Mouse (Mus musculus) midbrain, postnatal 0 days (tissue): ENCODE measurements around the gene Gm5475. TPM values are rescaled to one million over a fixed set of nuclear protein-coding genes. Genes with fewer than 3 reads are reported as not detected.

ENCODE experiments used
- ATAC-seq: fragments of 200-750 bp; cut with Nextera tagmentation; 2 replicates; pipeline ENCODE4 v1.8.0; 2017; ENCODE audit warnings: moderate number of reproducible peaks, mild to moderate bottlenecking, moderate TSS enrichment, moderate library complexity; ENCODE audit not compliant: low FRiP score
- DNase-seq: peaks from one replicate; pipeline ENCODE4 v3.0.0-alpha.2; 2015; ENCODE audit warnings: low spot score
- H3K27ac ChIP-seq: fragments of 300-500 bp; sonication (generic); 2 replicates; pipeline ENCODE4 v1.5.1; 2014; ENCODE audit warnings: low read depth, mild to moderate bottlenecking, low read length, mixed read lengths
- H3K27me3 ChIP-seq: fragments of 300-500 bp; sonication (generic); 2 replicates; pipeline ENCODE4 v1.6.1; 2014; ENCODE audit warnings: low read length, control low read depth, mixed read lengths; ENCODE audit not compliant: insufficient read depth
- H3K36me3 ChIP-seq: fragments of 300-500 bp; sonication (generic); 2 replicates; pipeline ENCODE4 v1.6.1; 2014; ENCODE audit warnings: low read length, control low read depth, mixed read lengths; ENCODE audit not compliant: insufficient read depth
- H3K4me1 ChIP-seq: fragments of 300-500 bp; sonication (generic); 2 replicates; pipeline ENCODE4 v1.6.1; 2014; ENCODE audit warnings: mild to moderate bottlenecking, control low read depth, antibody characterized with exemption, low read length, mixed read lengths; ENCODE audit not compliant: insufficient read depth
- H3K4me2 ChIP-seq: fragments of 300-500 bp; sonication (generic); 2 replicates; pipeline ENCODE4 v1.6.1; 2014; ENCODE audit warnings: low read depth, mild to moderate bottlenecking, low read length, mixed read lengths; ENCODE audit not compliant: poor library complexity, severe bottlenecking
- H3K4me3 ChIP-seq: fragments of 300-500 bp; sonication (generic); 2 replicates; pipeline ENCODE4 v1.5.1; 2014; ENCODE audit warnings: low read depth, mild to moderate bottlenecking, low read length, moderate library complexity
- H3K9ac ChIP-seq: fragments of 300-500 bp; sonication (generic); replicated peaks from 2 replicates; pipeline ENCODE4 v1.6.1; 2014; ENCODE audit warnings: mild to moderate bottlenecking, low read length, moderate library complexity, mixed read lengths; ENCODE audit not compliant: poor library complexity, severe bottlenecking
- H3K9me3 ChIP-seq: fragments of 300-500 bp; sonication (generic); 2 replicates; pipeline ENCODE4 v1.6.1; 2016; ENCODE audit warnings: low read length, control low read depth
- CTCF ChIP-seq: IDR thresholded peaks from 2 replicates; pipeline ENCODE4 v1.5.1; 2016; ENCODE audit warnings: antibody characterized with exemption, mild to moderate bottlenecking
- WGBS: fragments of 180-500 bp; shearing (Covaris S2); extraction: QIAGEN DNeasy Blood & Tissue Kit; methylation state at CpG from one replicate; pipeline ENCODE4 v1.1.7; 2014; 5-methylcytosine and 5-hydroxymethylcytosine counted together
- polyA plus RNA-seq: library from polyadenylated mRNA; unstranded; fragments of >200 nt; fragmentation: Nextera tagmentation; extraction: Ambion mirVana; gene quantifications from 2 replicates; pipeline ENCODE4 v1.2.1, GENCODE M21; 2015
- total RNA-seq: library from RNA; depleted of rRNA; stranded (reverse); fragments of >200 nt; gene quantifications from 2 replicates; pipeline ENCODE4 v1.2.3, GENCODE M21; 2014; rRNA removed

The Gm5475 gene
- total and polyA plus RNA-seq, 2 experiments from 2014 or later: 0.17 TPM; not detected in 1

- 46% methylated on average over 7 of the region's 8 CpGs for WGBS
- ATAC-seq (no peak), DNase-seq (no peak)
- no peak overlapping the region for H3K27ac ChIP-seq
- 0 out of 2 replicates have a peak overlapping the region, but pooled peaks have one; percentile 46 for H3K9ac ChIP-seq
- H3K4me2 ChIP-seq: peak overlapping the region; percentile 90
- H3K4me3 ChIP-seq: peak overlapping the region; percentile 85
- no peak for TF ChIP-seq CTCF
- peaks cover 13% of the 10 kb centered on the region; the same call in 1 of the 2 replicates for H3K4me1 ChIP-seq
- H3K27me3 ChIP-seq: no peaks in the 10 kb centered on the region
- 0 out of 2 replicates have a peak, but pooled peaks cover 3% of the 10 kb centered on the region for H3K36me3 ChIP-seq
- no peaks in the 10 kb centered on the region for H3K9me3 ChIP-seq
Observed at GRCm38 (mm10) chr15:100467738-100468137, 45.8 kb downstream of the Gm5475 start.

GRCm38 (mm10) chr15:100468295-100469188 is 46.6 kb downstream of the Gm5475 start, which contains the start of gene Letmd1:
Letmd1 (plus strand) TSS chr15:100469023.
- Histone ChIP-seq H3K9me3 (no peaks in the 10 kb centered on the region), H3K27ac (peak within 1 kb of the TSS; percentile 79), H3K9ac (peak within 1 kb of the TSS; percentile 78), H3K4me3 (peak within 1 kb of the TSS; percentile 85), H3K4me1 (peaks cover 13% of the 10 kb centered on the region; the same call in 1 of the 2 replicates), H3K4me2 (peak within 1 kb of the TSS; percentile 90), H3K36me3 (peaks cover 5% of the 10 kb centered on the region; the same call in 1 of the 2 replicates), H3K27me3 (no peaks in the 10 kb centered on the region)
- 2% methylated on average over 71 of the region's 84 CpGs for WGBS
- peak; percentile 94 for ATAC-seq
- peak; percentile 74 for TF ChIP-seq CTCF
- peak; percentile 93 for DNase-seq

GRCm38 (mm10) chr15:100469189-100469545 is 47.2 kb downstream of the Gm5475 start:
- peak overlapping the region; percentile 79 for H3K27ac ChIP-seq
- H3K4me1 ChIP-seq: peaks cover 13% of the 10 kb centered on the region; the same call in 1 of the 2 replicates
- H3K4me3 ChIP-seq: peak overlapping the region; percentile 85
- ATAC-seq: peak; percentile 59
- H3K9ac ChIP-seq: peak overlapping the region; percentile 78
- no peaks in the 10 kb centered on the region for H3K9me3 ChIP-seq
- H3K27me3 ChIP-seq: no peaks in the 10 kb centered on the region
- 2% methylated on average over 19 of the region's 19 CpGs for WGBS
- no peak for TF ChIP-seq CTCF
- DNase-seq: peak; percentile 19
- peak overlapping the region; percentile 90 for H3K4me2 ChIP-seq
- H3K36me3 ChIP-seq: peaks cover 11% of the 10 kb centered on the region; the same call in 1 of the 2 replicates

- WGBS: 62% methylated on average over 10 of the region's 10 CpGs
- no peak for TF ChIP-seq CTCF
- no peak overlapping the region for H3K27ac ChIP-seq
- H3K27me3 ChIP-seq: no peaks in the 10 kb centered on the region
- H3K4me2 ChIP-seq: peak overlapping the region; percentile 90
- ATAC-seq (no peak), DNase-seq (no peak)
- H3K4me1 ChIP-seq: peaks cover 13% of the 10 kb centered on the region; the same call in 1 of the 2 replicates
- H3K36me3 ChIP-seq: peaks cover 17% of the 10 kb centered on the region
- peak overlapping the region; percentile 85 for H3K4me3 ChIP-seq
- no peaks in the 10 kb centered on the region for H3K9me3 ChIP-seq
- H3K9ac ChIP-seq: no peak overlapping the region
Observed at GRCm38 (mm10) chr15:100470037-100470436, 48.1 kb downstream of the Gm5475 start.

- H3K9ac ChIP-seq: no peak overlapping the region
Observed at GRCm38 (mm10) chr15:100473926-100474503, 52.1 kb downstream of the Gm5475 start.

More at GRCm38 (mm10) chr15:100473926-100474503, 52.1 kb downstream of the Gm5475 start:
- H3K4me3 ChIP-seq: no peak overlapping the region
- no peak for DNase-seq
- no peaks in the 10 kb centered on the region for H3K27me3 ChIP-seq
- no peak overlapping the region for H3K4me2 ChIP-seq
- ATAC-seq: no peak
- H3K36me3 ChIP-seq: peaks cover 49% of the 10 kb centered on the region
- 82% methylated on average over 7 of the region's 7 CpGs for WGBS
- H3K27ac ChIP-seq: no peak overlapping the region
- H3K4me1 ChIP-seq: peaks cover 8% of the 10 kb centered on the region; the same call in 1 of the 2 replicates
- H3K9me3 ChIP-seq: no peaks in the 10 kb centered on the region
- no peak for TF ChIP-seq CTCF

Other genes starting within 250 kb of the Gm5475 start
- 7.6 and 15.8 TPM in 2 replicates for gene Atf1, start 194.3 kb upstream of the Gm5475 start, total RNA-seq
- 8.3 and 9.8 TPM in 2 replicates for gene Atf1, start 194.3 kb upstream of the Gm5475 start, polyA plus RNA-seq
- gene Tmprss12, start 141.3 kb upstream of the Gm5475 start, total RNA-seq: not detected in 2 replicates
- gene Tmprss12, start 141.3 kb upstream of the Gm5475 start, polyA plus RNA-seq: not detected in 2 replicates
- 12.4 and 13.5 TPM in 2 replicates for gene Mettl7a1, start 118.0 kb upstream of the Gm5475 start, total RNA-seq
- gene Mettl7a1, start 118.0 kb upstream of the Gm5475 start, polyA plus RNA-seq: 2.0 and 2.6 TPM in 2 replicates
- gene Mettl7a3, start 87.2 kb upstream of the Gm5475 start, total RNA-seq: not detected in 2 replicates
- not detected in 2 replicates for gene Mettl7a3, start 87.2 kb upstream of the Gm5475 start, polyA plus RNA-seq
- gene Methig1, start 69.0 kb upstream of the Gm5475 start, total RNA-seq: not detected in 2 replicates
- not detected in 2 replicates for gene Methig1, start 69.0 kb upstream of the Gm5475 start, polyA plus RNA-seq
- gene Mettl7a2, start 68.9 kb upstream of the Gm5475 start, total RNA-seq: not detected in 2 replicates
- gene Mettl7a2, start 68.9 kb upstream of the Gm5475 start, polyA plus RNA-seq: not detected in 2 replicates
- gene Higd1c, start 57.6 kb upstream of the Gm5475 start, total RNA-seq: not detected in 2 replicates
- gene Higd1c, start 57.6 kb upstream of the Gm5475 start, polyA plus RNA-seq: not detected in 2 replicates
- 29.5 and 34.4 TPM in 2 replicates for gene Slc11a2, start 2.9 kb downstream of the Gm5475 start, total RNA-seq
- gene Slc11a2, start 2.9 kb downstream of the Gm5475 start, polyA plus RNA-seq: 17.0 and 23.6 TPM in 2 replicates
- gene Letmd1, start 46.9 kb downstream of the Gm5475 start, total RNA-seq: 80.9 and 86.0 TPM in 2 replicates
- gene Letmd1, start 46.9 kb downstream of the Gm5475 start, polyA plus RNA-seq: 53.0 and 55.0 TPM in 2 replicates
- 61.5 and 66.3 TPM in 2 replicates for gene Csrnp2, start 73.3 kb downstream of the Gm5475 start, total RNA-seq
- gene Csrnp2, start 73.3 kb downstream of the Gm5475 start, polyA plus RNA-seq: 35.8 and 37.0 TPM in 2 replicates
- gene Tfcp2, start 129.9 kb downstream of the Gm5475 start, total RNA-seq: 30.4 and 33.6 TPM in 2 replicates
- gene Tfcp2, start 129.9 kb downstream of the Gm5475 start, polyA plus RNA-seq: 33.0 and 36.7 TPM in 2 replicates
- gene Pou6f1, start 177.8 kb downstream of the Gm5475 start, total RNA-seq: 78.4 and 111 TPM in 2 replicates
- 26.7 and 30.6 TPM in 2 replicates for gene Pou6f1, start 177.8 kb downstream of the Gm5475 start, polyA plus RNA-seq
- gene Dazap2, start 193.2 kb downstream of the Gm5475 start, total RNA-seq: 89.3 and 148 TPM in 2 replicates
- 133 and 134 TPM in 2 replicates for gene Dazap2, start 193.2 kb downstream of the Gm5475 start, polyA plus RNA-seq
- gene Smagp, start 214.8 kb downstream of the Gm5475 start, total RNA-seq: 1.2 and 2.5 TPM in 2 replicates
- gene Smagp, start 214.8 kb downstream of the Gm5475 start, polyA plus RNA-seq: 2.6 and 3.8 TPM in 2 replicates
- 2.1 and 2.7 TPM in 2 replicates for gene Bin2, start 247.4 kb downstream of the Gm5475 start, total RNA-seq
- gene Bin2, start 247.4 kb downstream of the Gm5475 start, polyA plus RNA-seq: 1.2 TPM in 2 replicates